Mouse (Mus musculus) embryonic fibroblast, embryonic 13.5 days (primary cell): ENCODE measurements around the gene Ado.

Source experiments
- CTCF ChIP-seq: IDR thresholded peaks from 2 replicates; pipeline ENCODE4 v1.5.1; 2011; ENCODE audit warnings: mild to moderate bottlenecking, control low read depth, low read length, moderate library complexity, borderline replicate concordance; ENCODE audit not compliant: insufficient read depth
- POLR2A ChIP-seq: IDR thresholded peaks from 2 replicates; pipeline ENCODE4 v1.6.1; 2011; ENCODE audit warnings: low read depth, mild to moderate bottlenecking, control low read depth, low read length, moderate library complexity

DNA sequence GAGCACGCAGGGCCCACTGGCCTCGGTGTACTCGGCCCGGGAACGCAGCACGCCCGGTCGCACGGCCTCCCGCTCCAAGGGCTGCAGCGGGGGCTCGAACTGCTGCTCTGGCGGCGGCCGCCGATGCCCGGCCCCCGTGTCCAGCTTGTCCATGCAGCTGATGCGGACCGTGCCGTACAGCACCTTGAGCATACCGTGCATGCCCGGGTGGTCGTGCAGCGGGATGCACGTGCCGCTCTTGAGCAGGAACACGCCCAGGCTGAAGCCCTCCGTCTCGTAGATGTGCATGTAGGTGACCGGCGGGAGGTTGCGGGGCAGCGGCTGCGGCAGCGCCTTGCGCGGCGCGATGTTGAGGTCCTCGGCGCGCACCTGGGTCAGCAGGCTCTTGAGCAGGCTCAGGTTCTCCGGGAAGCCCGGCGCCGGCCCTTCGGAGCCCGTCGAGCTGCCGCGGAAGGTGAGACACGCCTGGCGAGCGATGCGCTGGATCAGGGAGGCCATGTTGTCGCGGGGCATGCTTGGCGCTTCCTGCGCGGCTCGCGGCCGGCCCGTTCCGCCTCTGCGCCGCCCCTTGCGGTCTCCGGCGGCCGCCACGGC, 397 bp downstream of the Ado start:
- TF ChIP-seq POLR2A = no peak
- no peak for TF ChIP-seq CTCF
